Mouse (Mus musculus): ENCODE results near the gene Strn3. TPM values are rescaled to one million over a fixed set of nuclear protein-coding genes. Genes with fewer than 3 reads are reported as not detected.

The Strn3 gene
- polyA plus RNA-seq, 1 experiment = 18.4 TPM

GRCm38 (mm10) chr12:51636689-51637470 is 54.8 kb downstream of the Strn3 start:
- TF ChIP-seq CTCF (IDR thresholded peaks at IDR 0.05; ENCODE audit: borderline replicate concordance, control insufficient read depth, extremely low read depth, insufficient read depth, low read length, poor library complexity) (no peak), POLR2A (IDR thresholded peaks at IDR 0.05; ENCODE audit: control insufficient read depth, extremely low read depth, insufficient read depth, low read length, poor library complexity) (no peak)
- Histone ChIP-seq H3K36me3 (ENCODE audit: control insufficient read depth, insufficient read depth, low read length) (no peaks in the 10 kb centered on the region), H3K27me3 (ENCODE audit: control insufficient read depth, insufficient read depth, low read length) (no peaks in the 10 kb centered on the region), H3K27ac (ENCODE audit: control insufficient read depth, insufficient read depth, low read length) (no peak overlapping the region), H3K4me1 (replicated peaks; ENCODE audit: control insufficient read depth, insufficient read depth, low read length) (no peaks in the 10 kb centered on the region), H3K4me3 (ENCODE audit: control insufficient read depth, insufficient read depth, low read length) (no peak overlapping the region)
- WGBS = 48% methylated on average over 2 of the region's 2 CpGs
- DNase-seq = no peak

GRCm38 (mm10) chr12:51636260-51636659 is 55.4 kb downstream of the Strn3 start:
- Histone ChIP-seq H3K36me3 (ENCODE audit: control insufficient read depth, insufficient read depth, low read length) (no peaks in the 10 kb centered on the region), H3K27me3 (ENCODE audit: control insufficient read depth, insufficient read depth, low read length) (no peaks in the 10 kb centered on the region), H3K4me1 (replicated peaks; ENCODE audit: control insufficient read depth, insufficient read depth, low read length) (no peaks in the 10 kb centered on the region), H3K27ac (ENCODE audit: control insufficient read depth, insufficient read depth, low read length) (no peak overlapping the region), H3K4me3 (ENCODE audit: control insufficient read depth, insufficient read depth, low read length) (no peak overlapping the region)
- DNase-seq = no peak
- WGBS = 88% methylated on average over 2 of the region's 2 CpGs
- no peak for TF ChIP-seq CTCF (IDR thresholded peaks at IDR 0.05; ENCODE audit: borderline replicate concordance, control insufficient read depth, extremely low read depth, insufficient read depth, low read length, poor library complexity)
- TF ChIP-seq POLR2A (IDR thresholded peaks at IDR 0.05; ENCODE audit: control insufficient read depth, extremely low read depth, insufficient read depth, low read length, poor library complexity) = no peak

GRCm38 (mm10) chr12:51633481-51633880 is 58.2 kb downstream of the Strn3 start:
- Histone ChIP-seq H3K4me1 (replicated peaks; ENCODE audit: control insufficient read depth, insufficient read depth, low read length) (no peaks in the 10 kb centered on the region), H3K4me3 (ENCODE audit: control insufficient read depth, insufficient read depth, low read length) (no peak overlapping the region), H3K36me3 (ENCODE audit: control insufficient read depth, insufficient read depth, low read length) (no peaks in the 10 kb centered on the region), H3K27me3 (ENCODE audit: control insufficient read depth, insufficient read depth, low read length) (no peaks in the 10 kb centered on the region), H3K27ac (ENCODE audit: control insufficient read depth, insufficient read depth, low read length) (no peak overlapping the region)
- TF ChIP-seq CTCF (IDR thresholded peaks at IDR 0.05; ENCODE audit: borderline replicate concordance, control insufficient read depth, extremely low read depth, insufficient read depth, low read length, poor library complexity) (no peak), POLR2A (IDR thresholded peaks at IDR 0.05; ENCODE audit: control insufficient read depth, extremely low read depth, insufficient read depth, low read length, poor library complexity) (no peak)
- DNase-seq = no peak
- 95% methylated on average over 4 of the region's 4 CpGs for WGBS

- H3K27ac ChIP-seq (ENCODE audit: control insufficient read depth, insufficient read depth, low read length) = no peak overlapping the region
- no peaks in the 10 kb centered on the region for H3K4me1 ChIP-seq (replicated peaks; ENCODE audit: control insufficient read depth, insufficient read depth, low read length)
- H3K4me3 ChIP-seq (ENCODE audit: control insufficient read depth, insufficient read depth, low read length) = no peak overlapping the region
- DNase-seq = no peak
- no peaks in the 10 kb centered on the region for H3K27me3 ChIP-seq (ENCODE audit: control insufficient read depth, insufficient read depth, low read length)
- H3K36me3 ChIP-seq (ENCODE audit: control insufficient read depth, insufficient read depth, low read length) = peaks cover 24% of the 10 kb centered on the region
- TF ChIP-seq POLR2A (IDR thresholded peaks at IDR 0.05; ENCODE audit: control insufficient read depth, extremely low read depth, insufficient read depth, low read length, poor library complexity) = no peak
- no peak for TF ChIP-seq CTCF (IDR thresholded peaks at IDR 0.05; ENCODE audit: borderline replicate concordance, control insufficient read depth, extremely low read depth, insufficient read depth, low read length, poor library complexity)
These were observed 68.4 kb downstream of the Strn3 start for GRCm38 (mm10) chr12:51623366-51623694.

GRCm38 (mm10) chr12:51622670-51623365 is 68.9 kb downstream of the Strn3 start:
- DNase-seq = no peak
- no peak for TF ChIP-seq POLR2A (IDR thresholded peaks at IDR 0.05; ENCODE audit: control insufficient read depth, extremely low read depth, insufficient read depth, low read length, poor library complexity)
- TF ChIP-seq CTCF (IDR thresholded peaks at IDR 0.05; ENCODE audit: borderline replicate concordance, control insufficient read depth, extremely low read depth, insufficient read depth, low read length, poor library complexity) = no peak
- Histone ChIP-seq H3K27me3 (ENCODE audit: control insufficient read depth, insufficient read depth, low read length) (no peaks in the 10 kb centered on the region), H3K36me3 (ENCODE audit: control insufficient read depth, insufficient read depth, low read length) (peaks cover 24% of the 10 kb centered on the region), H3K4me3 (ENCODE audit: control insufficient read depth, insufficient read depth, low read length) (no peak overlapping the region), H3K4me1 (replicated peaks; ENCODE audit: control insufficient read depth, insufficient read depth, low read length) (no peaks in the 10 kb centered on the region), H3K27ac (ENCODE audit: control insufficient read depth, insufficient read depth, low read length) (no peak overlapping the region)
- 89% methylated on average over 5 of the region's 5 CpGs for WGBS

- Histone ChIP-seq H3K27me3 (ENCODE audit: control insufficient read depth, insufficient read depth, low read length) (no peaks in the 10 kb centered on the region), H3K36me3 (ENCODE audit: control insufficient read depth, insufficient read depth, low read length) (peaks cover 32% of the 10 kb centered on the region), H3K27ac (ENCODE audit: control insufficient read depth, insufficient read depth, low read length) (no peak overlapping the region), H3K4me3 (ENCODE audit: control insufficient read depth, insufficient read depth, low read length) (no peak overlapping the region), H3K4me1 (replicated peaks; ENCODE audit: control insufficient read depth, insufficient read depth, low read length) (no peaks in the 10 kb centered on the region)
- no peak for DNase-seq
- no peak for TF ChIP-seq CTCF (IDR thresholded peaks at IDR 0.05; ENCODE audit: borderline replicate concordance, control insufficient read depth, extremely low read depth, insufficient read depth, low read length, poor library complexity)
- no peak for TF ChIP-seq POLR2A (IDR thresholded peaks at IDR 0.05; ENCODE audit: control insufficient read depth, extremely low read depth, insufficient read depth, low read length, poor library complexity)
- 98% methylated on average over 5 of the region's 5 CpGs for WGBS
These were observed 70.5 kb downstream of the Strn3 start for GRCm38 (mm10) chr12:51621161-51621560.

Data from thymus, adult 2 months (tissue).